Mouse (Mus musculus) forebrain, embryonic 14.5 days (tissue): Measurements from ENCODE around the gene Med12l. TPM values are rescaled to one million over a fixed set of nuclear protein-coding genes. Genes with fewer than 3 reads are reported as not detected.

Source experiments
- ATAC-seq: fragments of 200-750 bp; cut with Nextera tagmentation; 2 replicates; pipeline ENCODE4 v1.8.0; 2017; ENCODE audit warnings: mild to moderate bottlenecking, moderate library complexity
- DNase-seq: peaks from one replicate; pipeline ENCODE4 v3.0.0-alpha.2; 2015; ENCODE audit warnings: low spot score
- H3K27ac ChIP-seq: fragments of 300-500 bp; sonication (generic); 2 replicates; pipeline ENCODE4 v1.5.1; 2014; ENCODE audit warnings: low read depth, mild to moderate bottlenecking, control low read depth, low read length, moderate library complexity
- H3K27me3 ChIP-seq: fragments of 300-500 bp; sonication (generic); replicated peaks from 2 replicates; pipeline ENCODE4 v1.6.1; 2014; ENCODE audit warnings: low read length, control low read depth, mixed read lengths; ENCODE audit not compliant: control insufficient read depth, insufficient read depth
- H3K36me3 ChIP-seq: fragments of 300-500 bp; sonication (generic); 2 replicates; pipeline ENCODE4 v1.6.1; 2014; ENCODE audit warnings: low read length, control low read depth; ENCODE audit not compliant: control insufficient read depth, insufficient read depth
- H3K4me1 ChIP-seq: fragments of 300-500 bp; sonication (generic); 2 replicates; pipeline ENCODE4 v1.6.1; 2014; ENCODE audit warnings: antibody characterized with exemption, low read length, control low read depth; ENCODE audit not compliant: control insufficient read depth, insufficient read depth
- H3K4me2 ChIP-seq: fragments of 300-500 bp; sonication (generic); 2 replicates; pipeline ENCODE4 v1.6.1; 2014; ENCODE audit warnings: mild to moderate bottlenecking, control low read depth, low read length
- H3K4me3 ChIP-seq: fragments of 300-500 bp; sonication (generic); 2 replicates; pipeline ENCODE4 v1.5.1; 2014; ENCODE audit warnings: low read depth, low read length, control low read depth
- H3K9ac ChIP-seq: fragments of 300-500 bp; sonication (generic); 2 replicates; pipeline ENCODE4 v1.6.1; 2014; ENCODE audit warnings: mild to moderate bottlenecking, low read length, control low read depth, moderate library complexity
- H3K9me3 ChIP-seq: fragments of 300-500 bp; sonication (generic); replicated peaks from 2 replicates; pipeline ENCODE4 v1.6.1; 2016; ENCODE audit warnings: low read length, control low read depth, mixed read lengths; ENCODE audit not compliant: control insufficient read depth
- WGBS: fragments of 180-500 bp; shearing (Covaris S2); extraction: QIAGEN DNeasy Blood & Tissue Kit; methylation state at CpG from one replicate; pipeline ENCODE4 v1.1.7; 2014; 5-methylcytosine and 5-hydroxymethylcytosine counted together
- polyA plus RNA-seq: library from polyadenylated mRNA; unstranded; fragments of >200 nt; fragmentation: Nextera tagmentation; extraction: Ambion mirVana; gene quantifications from 2 replicates; pipeline ENCODE4 v1.2.1, GENCODE M21; 2014

Med12l gene
- polyA plus RNA-seq, 1 experiment from 2014 or later: 2.3 TPM

- no peak overlapping the region for H3K4me3 ChIP-seq
- DNase-seq: no peak
- no peaks in the 10 kb centered on the region for H3K27me3 ChIP-seq
- 91% methylated on average over 2 of the region's 2 CpGs for WGBS
- H3K4me1 ChIP-seq: no peaks in the 10 kb centered on the region
- no peaks in the 10 kb centered on the region for H3K36me3 ChIP-seq
- H3K27ac ChIP-seq: no peak overlapping the region
- H3K9me3 ChIP-seq: no peaks in the 10 kb centered on the region
- no peak overlapping the region for H3K4me2 ChIP-seq
- no peak for ATAC-seq
- H3K9ac ChIP-seq: no peak overlapping the region
Measured at GRCm38 (mm10) chr3:59154888-59155287, 149.3 kb downstream of the Med12l start.

- WGBS: 92% methylated on average over 6 of the region's 6 CpGs
- no peaks in the 10 kb centered on the region for H3K9me3 ChIP-seq
- H3K36me3 ChIP-seq: no peaks in the 10 kb centered on the region
- H3K4me3 ChIP-seq: no peak overlapping the region
- H3K27me3 ChIP-seq: no peaks in the 10 kb centered on the region
- no peak for ATAC-seq
- DNase-seq: no peak
- no peaks in the 10 kb centered on the region for H3K4me1 ChIP-seq
- no peak overlapping the region for H3K27ac ChIP-seq
- no peak overlapping the region for H3K4me2 ChIP-seq
- H3K9ac ChIP-seq: no peak overlapping the region
Measured at GRCm38 (mm10) chr3:59155404-59155803, 149.8 kb downstream of the Med12l start.

- Histone ChIP-seq H3K9ac (no peak overlapping the region), H3K4me3 (no peak overlapping the region), H3K4me2 (no peak overlapping the region), H3K4me1 (no peaks in the 10 kb centered on the region), H3K27ac (no peak overlapping the region), H3K9me3 (no peaks in the 10 kb centered on the region), H3K36me3 (no peaks in the 10 kb centered on the region), H3K27me3 (no peaks in the 10 kb centered on the region)
- DNase-seq (no peak), ATAC-seq (no peak)
- 95% methylated on average over 5 of the region's 5 CpGs for WGBS
Measured at GRCm38 (mm10) chr3:59157048-59157447, 151.4 kb downstream of the Med12l start.

- WGBS: 91% methylated on average over 1 of the region's 1 CpGs
- Histone ChIP-seq H3K27me3 (no peaks in the 10 kb centered on the region), H3K27ac (no peak overlapping the region), H3K9ac (no peak overlapping the region), H3K4me2 (no peak overlapping the region), H3K9me3 (no peaks in the 10 kb centered on the region), H3K4me1 (no peaks in the 10 kb centered on the region), H3K36me3 (no peaks in the 10 kb centered on the region), H3K4me3 (no peak overlapping the region)
- DNase-seq: no peak
- ATAC-seq: no peak
Measured at GRCm38 (mm10) chr3:59160465-59160864, 154.8 kb downstream of the Med12l start.

- H3K9ac ChIP-seq: no peak overlapping the region
- no peaks in the 10 kb centered on the region for H3K27me3 ChIP-seq
- H3K4me3 ChIP-seq: no peak overlapping the region
- no peak overlapping the region for H3K4me2 ChIP-seq
- no peak for ATAC-seq
- no peak overlapping the region for H3K27ac ChIP-seq
- no peaks in the 10 kb centered on the region for H3K36me3 ChIP-seq
- H3K9me3 ChIP-seq: no peaks in the 10 kb centered on the region
- DNase-seq: no peak
- H3K4me1 ChIP-seq: no peaks in the 10 kb centered on the region
- WGBS: 86% methylated on average over 2 of the region's 2 CpGs
Measured at GRCm38 (mm10) chr3:59167417-59168054, 161.9 kb downstream of the Med12l start.

GRCm38 (mm10) chr3:59168476-59168875 lies 162.9 kb downstream of the Med12l start:
- 89% methylated on average over 6 of the region's 6 CpGs for WGBS
- H3K27me3 ChIP-seq: no peaks in the 10 kb centered on the region
- H3K4me1 ChIP-seq: no peaks in the 10 kb centered on the region
- ATAC-seq: no peak
- H3K9me3 ChIP-seq: no peaks in the 10 kb centered on the region
- no peak for DNase-seq
- H3K4me2 ChIP-seq: no peak overlapping the region
- no peaks in the 10 kb centered on the region for H3K36me3 ChIP-seq
- no peak overlapping the region for H3K27ac ChIP-seq
- no peak overlapping the region for H3K4me3 ChIP-seq
- H3K9ac ChIP-seq: no peak overlapping the region

GRCm38 (mm10) chr3:59169215-59169614 lies 163.6 kb downstream of the Med12l start:
- WGBS: 82% methylated on average over 4 of the region's 4 CpGs
- DNase-seq: no peak
- H3K4me2 ChIP-seq: no peak overlapping the region
- no peak overlapping the region for H3K9ac ChIP-seq
- H3K36me3 ChIP-seq: no peaks in the 10 kb centered on the region
- no peak overlapping the region for H3K4me3 ChIP-seq
- ATAC-seq: no peak
- no peaks in the 10 kb centered on the region for H3K4me1 ChIP-seq
- H3K27me3 ChIP-seq: no peaks in the 10 kb centered on the region
- no peak overlapping the region for H3K27ac ChIP-seq
- no peaks in the 10 kb centered on the region for H3K9me3 ChIP-seq

GRCm38 (mm10) chr3:59169921-59170627 lies 164.4 kb downstream of the Med12l start:
- Histone ChIP-seq H3K27me3 (no peaks in the 10 kb centered on the region), H3K9ac (no peak overlapping the region), H3K9me3 (no peaks in the 10 kb centered on the region), H3K4me1 (no peaks in the 10 kb centered on the region), H3K4me2 (no peak overlapping the region), H3K4me3 (no peak overlapping the region), H3K27ac (no peak overlapping the region), H3K36me3 (no peaks in the 10 kb centered on the region)
- 67% methylated on average over 2 of the region's 2 CpGs for WGBS
- ATAC-seq (no peak), DNase-seq (no peak)

GRCm38 (mm10) chr3:59174426-59175154 lies 169.0 kb downstream of the Med12l start:
- ATAC-seq (no peak), DNase-seq (no peak)
- Histone ChIP-seq H3K4me1 (no peaks in the 10 kb centered on the region), H3K36me3 (no peaks in the 10 kb centered on the region), H3K9me3 (no peaks in the 10 kb centered on the region), H3K27ac (no peak overlapping the region), H3K27me3 (no peaks in the 10 kb centered on the region), H3K9ac (no peak overlapping the region), H3K4me3 (no peak overlapping the region), H3K4me2 (no peak overlapping the region)
- 88% methylated on average over 6 of the region's 6 CpGs for whole genome bisulfite sequencing
